Comparison of ENCODE assay signal across 14 mouse cellular contexts in the genomic region with DNA sequence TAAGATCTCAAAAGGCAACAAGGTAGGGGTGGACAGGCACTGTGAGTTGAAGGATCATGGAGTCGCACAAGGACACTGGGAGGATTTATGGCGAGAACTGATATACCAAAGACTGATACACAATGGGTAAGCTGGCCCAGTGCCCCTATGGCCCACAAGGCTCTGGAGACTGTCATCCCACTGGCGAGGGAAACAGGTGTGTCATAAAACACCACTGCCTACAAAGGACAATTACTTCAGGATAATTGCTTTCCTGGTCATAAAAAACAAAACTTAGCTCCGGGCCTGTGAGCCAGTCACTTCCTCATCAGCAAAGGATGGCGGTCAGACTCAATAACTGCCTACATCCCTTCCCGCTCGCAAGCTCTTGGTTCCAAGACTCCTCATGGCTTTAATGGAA.
"Had no signal": no experiment of that assay in that cellular context is flagged by ENCODE, and none has a peak within 500 bp of the region (broad histone marks: within the 10 kb centered on the region; RNA-seq: fewer than 3 reads in every experiment).

No protein-coding gene starts in this region.

- H3K36me3 ChIP-seq: midbrain, embryonic 10.5 days; midbrain, embryonic 12.5 days; stomach, embryonic 15.5 days had no signal

- H3K4me2 ChIP-seq: lung, embryonic 14.5 days; midbrain, embryonic 12.5 days; neural tube, embryonic 12.5 days; stomach, embryonic 15.5 days had no signal

- ATAC-seq: midbrain, embryonic 16.5 days had no signal

- H3K4me3 ChIP-seq: midbrain, embryonic 10.5 days; midbrain, embryonic 12.5 days; neural tube, embryonic 12.5 days; stomach, embryonic 15.5 days had no signal

- H3K27ac ChIP-seq: midbrain, embryonic 10.5 days; midbrain, embryonic 12.5 days; neural tube, embryonic 12.5 days; stomach, embryonic 15.5 days; stomach, postnatal 0 days had no signal

- H3K9ac ChIP-seq: lung, embryonic 14.5 days; midbrain, embryonic 12.5 days; neural tube, embryonic 12.5 days; stomach, embryonic 15.5 days had no signal

- H3K9me3 ChIP-seq: stomach, embryonic 15.5 days had no signal

- H3K4me1 ChIP-seq: midbrain, embryonic 12.5 days; neural tube, embryonic 12.5 days; stomach, embryonic 15.5 days had no signal

- DNase-seq: lung, adult 18-20 months; lung, embryonic 14.5 days; lung, postnatal 10 days; lung, postnatal 4 days; midbrain, embryonic 14.5 days; right cerebral cortex, postnatal 14 days; thymus, adult 2 months; thymus, postnatal 4 days had no signal

- H3K27me3 ChIP-seq: midbrain, embryonic 12.5 days; neural tube, embryonic 12.5 days; stomach, embryonic 15.5 days had no signal
